Mouse (Mus musculus) heart, postnatal 0 days (tissue): ENCODE measurements around the gene Hnrnpf.

Experiments
- CTCF ChIP-seq: IDR thresholded peaks from 2 replicates; pipeline ENCODE4 v1.5.1; 2016; ENCODE audit warnings: antibody characterized with exemption, control low read depth, low read depth
- EP300 ChIP-seq: IDR thresholded peaks from 2 replicates; pipeline ENCODE4 v1.6.1; 2016; ENCODE audit warnings: antibody characterized with exemption, low read depth

DNA sequence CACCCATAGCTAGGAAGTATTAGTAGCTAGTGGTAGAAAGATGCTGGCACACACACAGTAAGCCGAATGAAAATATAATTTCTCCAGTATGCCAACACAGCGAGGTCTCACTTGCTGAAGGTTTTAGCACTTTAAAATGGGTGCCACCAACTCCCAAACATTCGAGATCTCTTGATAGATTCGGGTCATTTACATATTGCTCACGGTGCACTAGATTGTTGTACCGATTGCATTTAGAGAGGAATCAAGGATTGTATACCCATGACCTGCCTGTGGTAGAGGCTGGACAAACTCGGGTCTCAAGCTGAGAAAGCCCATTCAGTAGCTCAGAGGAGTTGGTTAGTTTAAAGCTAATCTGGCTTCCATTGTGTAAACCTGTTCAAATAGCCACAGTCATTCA lies 27.8 kb downstream of the Hnrnpf start:
- no peak for TF ChIP-seq CTCF
- no peak for TF ChIP-seq EP300
